Comparison of ENCODE assay signal across 8 mouse cellular contexts in genomic region chr14:7900481-7901049, GRCm38 (mm10). TPM values are rescaled to one million over a fixed set of nuclear protein-coding genes. Genes with fewer than 3 reads are reported as not detected.
DNase-seq lines count a peak whose midpoint lies in the region; ATAC-seq and TF ChIP-seq lines count a peak whose summit lies in the region.

No protein-coding gene starts in this region.

- no peaks in the 10 kb centered on the region for H3K4me1 ChIP-seq in neural tube, embryonic 11.5 days (ENCODE audit: control insufficient read depth, insufficient read depth, low read length)
- H3K4me1 ChIP-seq in heart, embryonic 10.5 days = peaks cover 17% of the 10 kb centered on the region
- H3K4me1 ChIP-seq in kidney, embryonic 14.5 days (ENCODE audit: control insufficient read depth, insufficient read depth, low read length) = peaks cover 42% of the 10 kb centered on the region
- peaks cover 60% of the 10 kb centered on the region for H3K4me1 ChIP-seq in limb, embryonic 14.5 days (ENCODE audit: control insufficient read depth, insufficient read depth, low read length)
- peaks cover 16% of the 10 kb centered on the region; the same call in 1 of the 2 replicates for H3K4me1 ChIP-seq in small intestine, adult 2 months (ENCODE audit: control insufficient read depth, insufficient read depth, insufficient read length, low read length)

- WGBS in neural tube, embryonic 11.5 days = 63% methylated on average over 11 of the region's 11 CpGs
- WGBS in heart, embryonic 10.5 days = 57% methylated on average over 11 of the region's 11 CpGs
- WGBS in kidney, embryonic 14.5 days = 15% methylated on average over 11 of the region's 11 CpGs
- WGBS in limb, embryonic 14.5 days = 29% methylated on average over 11 of the region's 11 CpGs
- 13% methylated on average over 11 of the region's 11 CpGs for WGBS in small intestine, adult 2 months

- ATAC-seq in neural tube, embryonic 11.5 days (ENCODE audit: insufficient read depth, low FRiP score, low TSS enrichment) = no peak
- peak; percentile 82 for ATAC-seq in kidney, embryonic 14.5 days (ENCODE audit: low FRiP score, low TSS enrichment)
- ATAC-seq in limb, embryonic 14.5 days (ENCODE audit: low FRiP score, low read depth) = peak; percentile 81

- no peaks in the 10 kb centered on the region for H3K27me3 ChIP-seq in neural tube, embryonic 11.5 days (ENCODE audit: control insufficient read depth, insufficient read depth, low read length)
- no peaks in the 10 kb centered on the region for H3K27me3 ChIP-seq in heart, embryonic 10.5 days (ENCODE audit: insufficient read depth, poor library complexity, severe bottlenecking)
- no peaks in the 10 kb centered on the region for H3K27me3 ChIP-seq in kidney, embryonic 14.5 days (ENCODE audit: control insufficient read depth, insufficient read depth, low read length)
- H3K27me3 ChIP-seq in limb, embryonic 14.5 days (ENCODE audit: control insufficient read depth, insufficient read depth, low read length) = no peaks in the 10 kb centered on the region
- no peaks in the 10 kb centered on the region for H3K27me3 ChIP-seq in small intestine, adult 2 months (ENCODE audit: control insufficient read depth, insufficient read depth, low read length)

- H3K9me3 ChIP-seq in neural tube, embryonic 11.5 days (ENCODE audit: control insufficient read depth, low read length) = no peaks in the 10 kb centered on the region
- no peaks in the 10 kb centered on the region for H3K9me3 ChIP-seq in heart, embryonic 10.5 days
- no peaks in the 10 kb centered on the region for H3K9me3 ChIP-seq in kidney, embryonic 14.5 days (ENCODE audit: control insufficient read depth, low read length)
- no peaks in the 10 kb centered on the region for H3K9me3 ChIP-seq in limb, embryonic 14.5 days (ENCODE audit: control insufficient read depth, low read length)

- H3K9ac ChIP-seq in neural tube, embryonic 11.5 days (ENCODE audit: low read length) = no peak overlapping the region
- H3K9ac ChIP-seq in kidney, embryonic 14.5 days (ENCODE audit: low read depth, low read length) = no peak overlapping the region
- no peak overlapping the region for H3K9ac ChIP-seq in limb, embryonic 14.5 days (ENCODE audit: low read depth, low read length, severe bottlenecking)

- no peak overlapping the region for H3K4me3 ChIP-seq in neural tube, embryonic 11.5 days (ENCODE audit: low read depth, low read length)
- no peak overlapping the region for H3K4me3 ChIP-seq in heart, embryonic 10.5 days
- no peak overlapping the region for H3K4me3 ChIP-seq in kidney, embryonic 14.5 days (ENCODE audit: low read length)
- no peak overlapping the region for H3K4me3 ChIP-seq in limb, embryonic 14.5 days (replicated peaks; ENCODE audit: low read length)
- no peak overlapping the region for H3K4me3 ChIP-seq in small intestine, adult 2 months (ENCODE audit: low read depth, low read length)

- H3K36me3 ChIP-seq in neural tube, embryonic 11.5 days (ENCODE audit: control insufficient read depth, insufficient read depth, low read length) = peaks cover 2% of the 10 kb centered on the region
- peaks cover 51% of the 10 kb centered on the region for H3K36me3 ChIP-seq in heart, embryonic 10.5 days
- peaks cover 29% of the 10 kb centered on the region for H3K36me3 ChIP-seq in kidney, embryonic 14.5 days (ENCODE audit: control insufficient read depth, insufficient read depth, low read length)
- peaks cover 63% of the 10 kb centered on the region for H3K36me3 ChIP-seq in limb, embryonic 14.5 days (ENCODE audit: control insufficient read depth, insufficient read depth, low read length)
- H3K36me3 ChIP-seq in small intestine, adult 2 months (ENCODE audit: control insufficient read depth, insufficient read depth, low read length) = peaks cover 58% of the 10 kb centered on the region

- no peak overlapping the region for H3K4me2 ChIP-seq in neural tube, embryonic 11.5 days (ENCODE audit: low read depth)
- H3K4me2 ChIP-seq in kidney, embryonic 14.5 days (replicated peaks; ENCODE audit: low read depth, low read length) = peak overlapping the region; percentile 21
- peak overlapping the region; percentile 20; the same call in 1 of the 2 replicates for H3K4me2 ChIP-seq in limb, embryonic 14.5 days (replicated peaks; ENCODE audit: low read depth, low read length, severe bottlenecking)

- DNase-seq in neural tube, embryonic 11.5 days (ENCODE audit: low spot score) = peak; percentile 28
- no peak for DNase-seq in neural tube, embryonic 10.5 days (ENCODE audit: extremely low spot score, low spot score)
- no peak for DNase-seq in heart, embryonic 10.5 days (ENCODE audit: low spot score)
- DNase-seq in limb, embryonic 14.5 days (ENCODE audit: low spot score) = peak; percentile 82
- no peak for DNase-seq in thymus, postnatal 10 days (ENCODE audit: low spot score in 2 of 2)
- no peak for DNase-seq in cerebellum, postnatal 36 days

- H3K27ac ChIP-seq in neural tube, embryonic 11.5 days (ENCODE audit: low read depth, low read length) = no peak overlapping the region
- H3K27ac ChIP-seq in heart, embryonic 10.5 days = peak overlapping the region; percentile 53; the same call in 1 of the 2 replicates
- H3K27ac ChIP-seq in kidney, embryonic 14.5 days (ENCODE audit: low read depth, low read length) = peak overlapping the region; percentile 70
- peak overlapping the region; percentile 77 for H3K27ac ChIP-seq in limb, embryonic 14.5 days (replicated peaks; ENCODE audit: low read depth, low read length)
- H3K27ac ChIP-seq in small intestine, adult 2 months (ENCODE audit: insufficient read depth, low read depth, low read length) = peak overlapping the region; percentile 52

- TF ChIP-seq CTCF in small intestine, adult 2 months (IDR thresholded peaks at IDR 0.05; ENCODE audit: extremely low read depth, insufficient read length, insufficient replicate concordance, low read depth, low read length) = no peak

- TF ChIP-seq POLR2A in limb, embryonic 14.5 days (IDR thresholded peaks at IDR 0.05; ENCODE audit: borderline replicate concordance, extremely low read depth, insufficient read depth, insufficient read length) = no peak
- TF ChIP-seq POLR2A in small intestine, adult 2 months (IDR thresholded peaks at IDR 0.05; ENCODE audit: low read depth, low read length) = no peak

RNA-seq across cellular contexts. Expression of gene Gm45521, which starts 56.5 kb away (rescaled TPM):
- polyA plus RNA-seq in neural tube, embryonic 11.5 days (2014; fragmentation: Nextera tagmentation; extraction: Ambion mirVana) = not detected in 2 replicates
- 0.20 and 0.59 TPM in 2 replicates for polyA plus RNA-seq in heart, embryonic 10.5 days (2016; fragmentation: Nextera tagmentation; extraction: Ambion mirVana)
- polyA plus RNA-seq in kidney, embryonic 14.5 days (2014; fragmentation: Nextera tagmentation; extraction: Ambion mirVana) = not detected in 2 replicates
- polyA plus RNA-seq in limb, embryonic 14.5 days (2012; rRNA removed) = not detected in 2 replicates
- not detected in 2 replicates for polyA plus RNA-seq in limb, embryonic 14.5 days (2014; fragmentation: Nextera tagmentation; extraction: Ambion mirVana)
- not detected in 2 replicates for polyA plus RNA-seq in small intestine, adult 2 months (2012; rRNA removed)

Comparison
In these comparisons a context has a peak if more than half of its experiments do, and no peak if none do; other contexts are left out.
1. DNase-seq: peak in neural tube, embryonic 11.5 days (single experiment) and limb, embryonic 14.5 days (single experiment); none in neural tube, embryonic 10.5 days (single experiment), heart, embryonic 10.5 days (single experiment), thymus, postnatal 10 days (0 of 2) and cerebellum, postnatal 36 days (0 of 2).